Mouse (Mus musculus): ENCODE results near the gene Fto. TPM values are rescaled to one million over a fixed set of nuclear protein-coding genes. Genes with fewer than 3 reads are reported as not detected.
A peak's percentile ranks its signal among the peaks of the same experiment; 100 is the strongest.

Fto gene
- total RNA-seq, 2 experiments from 2014 or later: 62.9 to 68.3 TPM

DNA sequence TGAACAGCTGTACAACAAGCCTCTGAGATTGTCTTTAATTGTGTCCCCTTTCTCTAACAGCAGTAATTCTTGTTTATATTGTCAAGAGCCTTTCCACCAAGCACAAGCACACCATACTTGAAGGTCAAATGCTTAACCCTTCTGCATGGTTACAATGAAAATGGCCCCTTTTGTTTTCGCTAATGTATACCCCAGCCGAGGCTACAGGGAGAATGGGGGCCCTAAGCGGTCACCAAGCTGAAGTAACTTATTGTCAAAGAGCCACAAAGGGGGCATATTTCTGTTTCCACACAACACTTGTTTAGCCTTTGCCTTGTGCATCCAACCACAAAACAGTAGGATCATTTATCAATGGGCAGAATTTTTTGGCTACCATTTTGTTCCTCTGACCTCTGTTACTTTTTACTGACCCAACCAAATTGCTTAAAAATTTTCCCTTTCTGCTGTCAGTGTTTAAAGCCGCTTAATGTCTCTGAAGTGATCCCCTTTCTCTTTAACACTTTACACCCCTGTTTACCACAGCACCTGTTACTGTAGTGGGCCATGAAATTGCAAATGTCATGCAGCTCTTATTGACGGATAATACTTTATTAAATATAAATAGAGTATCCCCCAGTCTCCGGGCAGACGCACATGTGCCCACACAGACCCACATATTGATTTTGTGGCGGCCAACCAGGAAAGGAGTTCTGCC lies 196.0 kb downstream of the Fto start:
- intact Hi-C loops (cut with DNase I): no loop called here
- DNase-seq: no peak

DNA sequence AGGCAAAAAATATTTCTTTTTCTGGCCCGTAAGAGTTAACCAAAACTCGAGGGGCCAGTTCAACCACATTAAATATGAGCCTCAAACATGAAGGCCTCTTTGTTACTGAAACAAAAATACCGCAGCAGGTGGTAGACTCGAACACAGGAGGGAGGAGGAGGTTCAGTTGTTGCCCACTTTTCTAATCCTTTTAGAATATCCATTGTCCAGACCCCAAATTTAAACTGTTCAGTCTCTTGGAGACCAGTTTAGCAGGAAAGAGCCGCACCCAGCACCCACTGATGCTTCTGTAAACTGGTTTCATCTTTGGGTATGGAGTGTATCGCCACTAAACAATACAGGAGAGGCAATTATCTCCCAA lies 196.6 kb downstream of the Fto start:
- DNase-seq: no peak
- intact Hi-C loops (cut with DNase I): no loop called here

DNA sequence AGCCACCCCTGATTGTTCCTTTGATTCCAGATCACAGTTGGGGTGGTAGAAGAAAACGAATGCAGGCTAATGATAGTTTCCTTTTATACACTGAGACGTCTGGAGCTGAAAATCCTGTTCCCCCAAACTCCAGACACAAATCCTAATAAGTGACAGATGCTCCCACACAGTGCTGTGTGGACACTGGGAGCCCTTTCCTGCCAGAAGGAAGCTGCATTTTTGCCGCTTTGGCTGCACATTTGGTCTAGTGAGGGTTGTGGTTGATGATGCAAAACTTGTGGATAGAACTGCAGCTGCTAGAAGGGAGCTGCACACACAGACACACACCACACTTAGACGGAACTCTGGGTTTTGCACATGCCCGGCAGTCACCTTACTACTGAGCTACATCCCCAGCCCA lies 197.4 kb downstream of the Fto start:
- intact Hi-C loops (cut with DNase I): no loop called here
- DNase-seq: no peak

DNA sequence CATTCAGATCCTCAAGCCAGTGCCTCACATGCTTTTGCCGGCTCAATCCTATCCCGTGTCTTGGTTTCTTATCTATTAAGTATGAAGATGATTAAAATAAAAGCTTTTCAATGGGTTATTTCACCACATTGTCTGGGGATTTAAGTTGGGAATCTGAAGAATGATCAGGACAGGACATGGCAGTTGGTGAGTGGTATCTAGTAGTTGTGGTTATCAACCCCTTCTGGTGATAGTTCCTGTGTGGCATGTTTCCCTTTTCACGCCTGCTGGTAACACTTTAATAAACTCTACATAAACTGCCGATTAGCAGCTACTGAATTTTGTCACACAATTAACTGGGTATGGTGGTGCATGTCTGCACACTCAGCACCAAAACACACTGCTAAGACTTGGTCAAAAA lies 198.6 kb downstream of the Fto start:
- DNase-seq: no peak
- intact Hi-C loops (cut with DNase I): no loop called here

DNA sequence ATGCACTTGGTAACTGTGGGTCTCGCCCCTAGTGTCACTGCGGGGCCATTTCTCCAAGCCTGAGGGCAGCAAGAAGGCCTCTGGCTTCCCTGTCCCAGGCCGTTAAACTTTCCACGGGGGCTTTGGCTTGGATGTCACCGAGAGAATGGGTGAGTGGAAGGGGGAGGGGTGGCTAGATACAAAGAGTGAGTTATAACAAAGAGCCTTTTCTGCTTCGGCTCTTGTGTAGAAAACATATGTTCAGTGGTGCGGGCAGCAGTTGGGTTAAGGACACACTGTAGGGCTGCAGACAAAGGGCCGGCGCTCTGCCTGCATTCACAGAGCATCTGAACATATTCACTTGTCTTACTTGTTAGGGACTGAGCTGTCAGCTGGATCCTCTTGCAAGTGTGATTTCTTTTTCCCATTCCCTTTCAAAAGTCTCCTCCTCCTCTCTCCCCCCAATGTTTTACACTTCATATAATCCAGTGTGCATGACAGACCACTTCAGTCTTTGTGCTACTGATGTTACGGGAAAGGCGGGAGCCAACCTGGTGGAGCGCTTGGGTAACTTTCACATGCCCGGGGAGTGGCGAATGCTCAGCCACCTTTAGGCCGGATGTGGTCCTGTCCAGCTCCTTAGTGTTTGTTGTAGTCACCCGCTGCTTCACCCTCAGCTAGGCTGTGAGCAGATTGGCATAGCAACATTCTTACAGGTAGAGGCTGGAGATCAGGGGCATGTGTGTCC lies 201.6 kb downstream of the Fto start:
- intact Hi-C loops (cut with DNase I): no loop called here
- no peak for DNase-seq

DNA sequence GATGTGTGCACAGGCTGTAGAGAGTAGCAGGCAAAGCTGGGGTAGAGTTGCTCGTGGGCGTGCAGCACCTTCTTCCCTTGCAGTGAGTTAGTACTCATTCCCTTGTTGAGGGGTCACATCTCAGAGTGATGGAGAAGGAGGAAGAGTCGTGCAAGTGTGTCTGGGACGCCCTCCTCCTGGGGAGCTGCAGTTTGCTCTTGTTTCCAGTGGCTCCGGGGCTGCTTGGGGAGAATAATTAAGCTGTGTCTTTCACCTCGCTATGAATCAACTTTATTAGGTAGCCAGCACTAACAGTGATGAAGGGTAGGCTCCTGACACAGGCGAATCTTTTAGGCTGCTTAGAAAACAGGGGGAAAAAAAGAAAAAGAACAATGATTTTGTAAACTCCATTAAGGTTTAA lies 203.1 kb downstream of the Fto start:
- DNase-seq: no peak
- intact Hi-C loops (cut with DNase I): no loop called here

DNA sequence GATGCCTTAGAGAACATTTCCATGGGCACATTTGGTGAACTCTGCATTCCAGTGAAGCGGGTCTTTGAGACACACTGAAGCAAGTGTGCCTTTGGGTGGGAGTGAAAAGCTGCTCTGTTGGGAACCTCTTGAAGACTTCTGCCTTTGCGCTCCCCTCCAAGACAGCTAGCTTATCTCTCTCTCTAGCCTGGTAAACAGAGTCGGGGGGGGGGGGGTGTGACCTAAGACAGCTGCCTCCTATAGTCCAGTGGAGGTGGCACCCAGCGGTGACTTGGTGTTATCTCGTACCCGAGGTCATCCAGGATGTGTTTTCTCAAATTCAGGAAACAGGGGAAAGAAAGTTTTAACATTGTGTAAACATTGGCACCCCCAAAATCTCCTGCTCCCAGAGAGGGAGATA lies 204.8 kb downstream of the Fto start:
- intact Hi-C loops (cut with DNase I): no loop called here
- no peak for DNase-seq

DNA sequence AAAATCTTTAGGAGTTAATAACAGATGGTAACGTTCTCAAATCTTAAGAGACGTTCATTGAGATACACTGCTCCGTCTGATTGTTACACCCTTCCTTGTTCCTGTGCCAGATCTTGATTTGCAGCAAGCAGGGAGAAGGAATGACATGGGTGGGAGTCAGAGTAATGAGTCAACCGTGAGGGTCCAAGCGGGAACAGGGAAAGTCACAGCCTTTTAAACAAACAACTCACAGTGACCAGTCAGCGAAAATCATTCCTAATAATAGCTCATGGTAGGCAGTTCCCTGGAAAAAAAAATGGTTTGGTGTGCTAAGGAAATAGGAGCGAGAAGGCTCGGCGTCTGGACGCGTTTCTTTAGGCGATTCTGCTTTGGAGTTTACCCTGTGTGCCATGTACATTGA lies 208.9 kb downstream of the Fto start:
- no peak for DNase-seq

DNA sequence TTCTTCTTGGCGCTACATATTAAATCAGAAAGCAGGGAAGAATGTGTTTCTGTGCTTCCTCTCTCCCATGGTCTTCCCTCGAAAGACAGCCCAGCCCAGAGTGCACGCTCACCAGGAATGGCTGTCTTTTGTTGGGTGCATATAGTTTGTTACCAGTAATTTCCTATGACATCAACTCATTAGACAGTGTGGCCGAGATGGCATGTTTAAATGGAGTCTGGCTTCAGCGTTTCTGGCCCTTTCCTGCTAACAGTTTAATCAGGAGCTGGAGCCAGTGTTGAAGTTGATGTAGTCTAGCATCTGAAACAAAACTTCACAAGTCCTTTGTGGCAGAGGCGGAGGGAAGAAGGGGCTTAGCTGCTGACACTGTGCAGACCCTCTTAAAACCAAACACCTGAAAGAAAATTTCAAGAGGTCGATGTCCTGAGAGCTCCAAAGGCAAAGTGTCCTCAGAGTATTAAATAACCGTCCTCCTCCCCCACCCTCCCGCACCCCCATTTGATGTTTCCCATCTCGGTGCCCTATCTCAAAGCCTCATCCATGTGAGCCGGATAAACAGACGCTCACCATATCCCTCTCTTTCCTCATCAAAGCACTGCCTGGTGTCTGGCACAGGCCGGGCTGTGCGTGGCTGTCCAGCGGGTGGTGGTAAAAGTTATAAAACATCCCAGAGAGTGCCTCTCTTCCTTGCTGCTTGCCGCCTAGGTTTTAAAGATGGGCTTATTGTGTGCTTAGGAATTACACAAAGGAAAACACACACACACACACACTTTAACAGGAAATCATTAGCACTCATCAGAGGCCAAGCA lies 210.9 kb downstream of the Fto start:
- intact Hi-C loops (cut with DNase I): no loop called here
- no peak for DNase-seq

More for the DNA sequence above, 208.9 kb downstream of the Fto start:
- intact Hi-C loops (cut with DNase I): no loop called here

DNA sequence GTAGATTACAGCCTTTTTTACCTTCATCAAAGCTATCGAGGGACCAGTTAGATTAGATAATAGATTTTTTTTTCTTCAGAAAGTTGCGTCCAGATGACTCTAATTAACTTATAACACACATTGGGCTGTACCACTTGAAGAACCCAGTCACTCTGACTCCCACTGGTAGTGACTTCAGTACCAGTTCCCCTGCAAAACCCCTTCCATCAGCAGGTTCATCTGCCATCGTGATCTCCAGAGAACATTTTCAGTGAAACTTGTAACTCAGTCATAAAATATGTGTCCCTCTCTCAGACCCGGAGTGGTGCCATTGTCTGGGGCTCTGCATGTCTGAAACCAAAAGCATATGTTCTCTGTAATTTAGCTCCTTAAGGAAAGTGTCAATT lies 211.5 kb downstream of the Fto start:
- intact Hi-C loops (cut with DNase I): no loop called here
- DNase-seq: no peak

DNA sequence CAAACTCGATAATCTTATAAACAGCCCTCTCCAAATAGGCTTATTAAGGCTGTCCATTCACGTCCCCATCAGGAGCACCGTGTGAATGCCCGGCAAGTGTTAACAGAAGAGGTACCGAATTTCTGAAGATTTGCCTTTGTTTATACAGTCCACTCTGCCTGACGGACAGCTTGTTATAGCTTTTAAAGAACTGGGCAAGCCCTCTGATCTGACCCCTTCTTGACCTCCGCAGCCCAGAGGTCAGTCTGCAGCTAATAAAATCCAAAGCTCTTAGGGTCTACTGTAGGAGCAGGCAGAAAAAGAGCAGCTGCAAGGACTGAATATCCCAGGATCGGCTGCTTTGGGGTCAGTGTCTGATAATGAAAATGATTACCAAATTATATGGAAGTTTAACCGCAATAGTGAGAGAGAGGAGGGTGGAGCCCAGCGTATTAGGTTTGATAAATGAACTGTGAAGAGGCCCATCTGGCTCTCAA lies 212.1 kb downstream of the Fto start:
- intact Hi-C loops (cut with DNase I): no loop called here
- DNase-seq: no peak

DNA sequence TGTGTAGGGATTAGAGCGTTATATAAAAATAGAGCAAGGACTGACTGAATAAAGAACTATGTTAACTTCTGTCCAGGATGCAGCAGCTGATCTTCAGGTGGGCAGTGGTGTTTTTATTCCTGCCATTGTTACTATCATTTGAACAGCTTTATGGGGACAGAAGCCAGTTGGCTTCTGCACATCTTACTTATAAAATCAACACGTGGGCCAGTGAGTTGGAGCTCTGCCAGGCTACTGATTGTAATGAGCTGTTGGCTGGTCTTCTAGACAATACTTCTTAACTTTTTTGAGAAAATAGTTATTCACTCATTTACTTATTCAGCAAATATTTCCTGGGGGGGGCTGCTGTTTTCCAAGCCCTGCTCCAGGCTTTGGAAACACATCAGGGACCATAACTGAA lies 215.6 kb downstream of the Fto start:
- DNase-seq: peak in 1 of 2 experiments; percentile 34
- intact Hi-C loops (cut with DNase I): no loop called here

DNA sequence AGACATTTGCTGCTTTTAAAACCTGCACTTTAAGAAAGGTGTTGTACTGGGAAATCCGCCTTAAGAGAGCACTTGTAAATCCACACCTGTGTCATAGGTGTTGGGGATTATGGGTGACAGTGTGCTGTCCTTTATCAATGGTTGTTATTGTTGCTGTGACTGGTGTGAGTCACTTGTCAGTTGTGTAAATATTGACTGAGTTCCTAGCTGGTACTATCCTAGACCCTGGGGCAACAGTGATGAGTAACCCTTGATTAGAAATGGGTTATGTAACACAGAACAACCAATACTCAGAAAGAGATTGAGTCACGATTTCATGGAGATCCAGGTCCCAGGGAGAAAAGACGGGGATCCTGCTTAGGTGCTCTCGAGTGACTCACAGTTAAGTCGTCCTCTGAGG lies 216.4 kb downstream of the Fto start:
- no peak for DNase-seq
- intact Hi-C loops (cut with DNase I): loop anchor here (5.0 to 10.0 kb wide), 2 partner anchors 152 to 335 kb away; partner anchors contain the start of gene Aktip

DNA sequence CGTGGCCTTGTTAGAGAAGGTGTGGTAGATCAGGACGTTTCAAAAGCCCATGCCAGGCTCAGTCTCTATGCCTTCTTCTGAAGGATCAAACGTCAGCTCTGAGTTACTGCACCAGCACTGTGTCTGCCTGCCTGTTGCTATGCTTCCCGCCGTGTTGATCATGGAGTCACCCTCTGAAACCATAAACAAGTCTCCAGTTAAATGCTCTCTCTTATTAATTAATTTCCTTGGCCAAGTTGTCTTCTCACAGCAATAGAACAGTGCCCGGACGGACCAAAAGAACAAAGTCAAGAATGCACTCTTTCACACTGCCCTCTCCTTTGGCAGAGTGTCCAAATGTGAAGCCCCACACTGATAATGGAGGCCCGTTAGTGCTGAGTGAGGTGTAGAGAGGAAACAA lies 217.3 kb downstream of the Fto start:
- DNase-seq: no peak
- intact Hi-C loops (cut with DNase I): loop anchor here (5.0 to 10.0 kb wide), 2 partner anchors 153 to 336 kb away; partner anchors contain the start of gene Aktip

DNA sequence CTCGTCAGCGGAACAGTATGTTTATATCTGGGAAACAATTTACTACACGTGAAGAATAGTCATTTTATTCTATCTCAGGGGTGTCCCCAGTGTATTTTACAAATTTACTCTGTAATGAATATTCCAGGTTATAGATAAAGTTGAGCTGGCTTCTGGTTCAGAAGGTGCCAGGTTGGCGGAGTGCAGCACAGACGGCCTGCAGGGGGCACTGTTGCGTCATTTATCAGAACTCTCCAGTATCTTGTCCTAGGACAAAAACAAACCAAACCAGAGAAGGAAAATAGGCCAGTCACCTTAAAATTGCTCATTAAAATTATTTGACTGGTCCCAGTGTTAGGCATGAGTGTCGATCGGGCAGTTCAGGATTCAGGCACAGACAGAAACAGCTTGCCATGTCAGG lies 218.6 kb downstream of the Fto start:
- peak; percentile 82 to 91 for DNase-seq
- intact Hi-C loops (cut with DNase I): loop anchor here (1.0 to 10.0 kb wide), 4 partner anchors 155 to 821 kb away; partner anchors contain the start of gene Aktip

DNA sequence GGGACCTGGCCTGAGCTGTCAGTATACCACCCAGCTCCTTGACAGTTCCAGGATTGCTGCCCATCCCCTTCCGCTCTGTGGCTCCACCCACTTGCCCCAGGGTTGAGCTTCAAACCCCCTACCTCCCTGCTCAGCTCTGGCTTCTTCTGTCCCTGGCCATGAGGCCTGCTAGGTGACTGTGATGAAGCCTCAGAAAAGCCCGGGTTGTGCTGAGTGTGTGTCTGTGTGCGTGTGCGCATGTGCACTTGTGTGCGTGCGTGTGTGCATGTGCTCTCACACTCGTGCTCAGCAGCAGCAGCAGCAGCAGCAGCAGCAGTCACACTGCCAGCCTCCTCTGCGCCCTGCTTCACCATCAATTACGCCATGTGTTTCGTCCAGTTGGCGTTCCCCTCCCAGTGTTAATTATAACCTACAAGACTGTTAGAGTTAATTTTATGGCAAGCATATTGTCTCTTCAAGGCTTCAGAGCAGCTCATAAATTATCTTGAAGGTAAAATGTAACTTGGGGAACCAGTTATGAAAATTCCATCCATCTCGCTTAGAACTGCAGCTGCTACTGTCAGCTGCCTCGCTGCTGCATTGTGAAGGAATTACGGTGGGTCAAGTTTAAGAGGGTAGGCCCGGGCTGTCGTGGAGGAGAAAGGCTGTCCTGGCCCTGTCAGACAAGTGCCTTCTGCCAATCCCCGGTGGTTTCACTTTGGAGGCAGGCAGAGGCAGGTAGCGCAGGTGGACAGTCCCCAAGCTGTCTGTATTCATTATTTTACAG lies 219.5 kb downstream of the Fto start:
- no peak for DNase-seq
- intact Hi-C loops (cut with DNase I): loop anchor here (1.0 to 10.0 kb wide), 4 partner anchors 156 to 820 kb away; partner anchors contain the start of gene Aktip

DNA sequence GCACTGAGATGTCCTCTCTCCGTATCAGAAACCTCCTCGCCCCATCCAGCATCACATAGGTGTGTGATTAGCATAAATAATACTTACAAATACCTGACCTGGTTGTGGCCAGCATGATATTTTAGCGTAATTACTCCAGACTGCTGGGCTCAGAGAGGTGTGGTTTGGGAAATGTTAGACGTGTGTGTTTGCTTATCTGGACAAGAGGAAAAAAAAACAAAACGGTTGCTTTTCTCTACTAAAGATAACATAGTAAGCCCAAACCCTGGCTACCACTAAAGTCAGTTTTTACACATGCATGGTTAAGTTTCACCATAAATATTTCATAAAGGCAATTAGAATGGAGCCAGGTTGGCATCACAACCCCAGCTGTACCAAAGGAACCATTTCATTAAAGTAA lies 221.4 kb downstream of the Fto start:
- intact Hi-C loops (cut with DNase I): loop anchor here (5.0 to 10.0 kb wide), 2 partner anchors 157 to 340 kb away; partner anchors contain the start of gene Aktip
- no peak for DNase-seq

DNA sequence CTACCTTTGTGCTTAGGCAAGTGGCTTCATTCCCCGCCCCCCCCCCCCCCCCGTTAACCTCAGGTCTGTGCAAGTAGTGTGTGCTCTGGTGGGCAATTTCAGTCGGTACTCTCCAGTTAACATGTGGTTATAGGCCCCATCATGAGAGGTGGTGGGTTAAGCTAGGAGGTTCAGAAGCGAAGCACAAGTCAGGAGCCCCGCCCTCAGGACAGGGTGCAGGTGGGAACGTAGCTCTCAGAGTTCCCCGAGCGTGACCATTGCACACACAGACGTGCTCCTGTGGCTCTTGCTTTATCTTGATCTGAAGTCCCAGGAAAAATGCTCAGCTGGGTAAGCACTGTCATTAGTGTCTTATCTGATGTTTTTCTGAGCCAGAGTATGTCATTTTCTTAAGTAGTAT lies 224.8 kb downstream of the Fto start:
- DNase-seq: no peak
- intact Hi-C loops (cut with DNase I): loop anchor here (10.0 kb wide), 1 partner anchor 343 kb away; the partner anchor contains the start of gene Aktip

DNA sequence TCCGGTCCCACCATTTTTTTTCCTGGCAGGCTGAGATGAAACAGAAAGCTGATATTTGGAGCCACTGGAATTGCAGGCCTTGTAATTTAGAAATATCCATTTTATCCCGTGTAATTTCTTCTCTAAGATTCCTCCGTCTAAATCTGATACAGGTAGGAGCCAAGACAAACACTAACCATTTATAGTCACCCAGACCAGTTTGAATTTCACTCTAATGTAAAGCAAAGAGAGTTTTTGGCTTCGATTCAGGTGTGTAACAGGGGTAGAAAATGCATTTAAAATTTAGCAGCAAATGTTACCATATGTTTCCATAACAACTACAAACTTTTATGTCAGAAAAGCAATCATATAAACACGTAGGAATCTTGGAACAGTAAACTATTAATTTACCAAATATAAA lies 225.6 kb downstream of the Fto start:
- DNase-seq: no peak
- intact Hi-C loops (cut with DNase I): loop anchor here (10.0 kb wide), 1 partner anchor 344 kb away; the partner anchor contains the start of gene Aktip

DNA sequence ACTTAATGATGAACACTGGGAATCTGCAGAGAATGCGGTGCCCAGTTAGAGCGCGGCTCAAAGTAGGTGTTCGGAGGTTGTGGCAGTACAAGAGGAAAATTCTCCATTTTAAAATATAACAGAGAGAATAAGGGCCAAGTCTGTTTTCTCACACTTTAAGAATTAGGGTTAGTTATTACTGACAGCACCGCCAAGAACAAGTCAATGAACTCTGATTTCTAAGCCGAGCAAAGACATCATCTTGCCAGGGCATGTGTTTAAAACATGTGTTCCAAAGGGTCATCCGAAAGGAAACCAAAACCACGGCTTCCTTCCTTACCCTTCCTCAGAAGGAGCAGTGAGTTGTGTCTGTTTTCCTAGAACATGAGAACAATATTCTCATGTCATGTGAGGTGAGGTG lies 226.3 kb downstream of the Fto start:
- intact Hi-C loops (cut with DNase I): loop anchor here (10.0 kb wide), 1 partner anchor 345 kb away; the partner anchor contains the start of gene Aktip
- DNase-seq: no peak

Data from heart, postnatal 36 days (tissue).